Mouse (Mus musculus) limb, embryonic 13.5 days (tissue): Measurements from ENCODE around the gene Def8. TPM values are rescaled to one million over a fixed set of nuclear protein-coding genes. Genes with fewer than 3 reads are reported as not detected.

Experiments used
- ATAC-seq: fragments of 200-750 bp; cut with Nextera tagmentation; 2 replicates; pipeline ENCODE4 v1.8.0; 2017; ENCODE audit warnings: low read depth, moderate number of reproducible peaks, moderate TSS enrichment; ENCODE audit not compliant: low FRiP score
- H3K27ac ChIP-seq: fragments of 300-500 bp; sonication (generic); 2 replicates; pipeline ENCODE4 v1.5.1; 2015; ENCODE audit warnings: inconsistent platforms, mild to moderate bottlenecking, moderate library complexity
- H3K27me3 ChIP-seq: fragments of 300-500 bp; sonication (generic); 2 replicates; pipeline ENCODE4 v1.6.1; 2015; ENCODE audit warnings: mild to moderate bottlenecking, inconsistent platforms
- H3K36me3 ChIP-seq: fragments of 300-500 bp; sonication (generic); 2 replicates; pipeline ENCODE4 v1.6.1; 2015; ENCODE audit warnings: inconsistent platforms, mild to moderate bottlenecking, moderate library complexity
- H3K4me1 ChIP-seq: fragments of 300-500 bp; sonication (generic); 2 replicates; pipeline ENCODE4 v1.6.1; 2015; ENCODE audit warnings: inconsistent platforms
- H3K4me2 ChIP-seq: fragments of 300-500 bp; sonication (generic); replicated peaks from 2 replicates; pipeline ENCODE4 v1.6.1; 2015; ENCODE audit warnings: inconsistent platforms, mild to moderate bottlenecking, moderate library complexity
- H3K4me3 ChIP-seq: fragments of 300-500 bp; sonication (generic); 2 replicates; pipeline ENCODE4 v1.5.1; 2015; ENCODE audit warnings: moderate library complexity, mild to moderate bottlenecking, inconsistent platforms
- H3K9ac ChIP-seq: fragments of 300-500 bp; sonication (generic); 2 replicates; pipeline ENCODE4 v1.6.1; 2015; ENCODE audit warnings: mild to moderate bottlenecking, inconsistent platforms
- H3K9me3 ChIP-seq: fragments of 300-500 bp; sonication (generic); 2 replicates; pipeline ENCODE4 v1.6.1; 2016; ENCODE audit warnings: inconsistent platforms
- WGBS: fragments of 180-500 bp; shearing (Covaris S2); methylation state at CpG from one replicate; pipeline ENCODE4 v1.1.7; 2015; 5-methylcytosine and 5-hydroxymethylcytosine counted together
- polyA plus RNA-seq: library from polyadenylated mRNA; unstranded; fragments of >200 nt; fragmentation: Nextera tagmentation; extraction: Ambion mirVana; gene quantifications from 2 replicates; pipeline ENCODE4 v1.2.1, GENCODE M21; 2015

The Def8 gene
- polyA plus RNA-seq, 1 experiment from 2014 or later, result 41.7 TPM

- no peak overlapping the region for H3K9ac ChIP-seq
- no peaks in the 10 kb centered on the region for H3K4me1 ChIP-seq
- 90% methylated on average over 9 of the region's 9 CpGs for WGBS
- H3K9me3 ChIP-seq, result no peaks in the 10 kb centered on the region
- H3K27ac ChIP-seq, result no peak overlapping the region
- H3K4me3 ChIP-seq, result no peak overlapping the region
- peaks cover 10% of the 10 kb centered on the region; the same call in 1 of the 2 replicates for H3K27me3 ChIP-seq
- ATAC-seq, result no peak
- no peak overlapping the region for H3K4me2 ChIP-seq
- peaks cover 54% of the 10 kb centered on the region for H3K36me3 ChIP-seq
These were observed 20.5 kb upstream of the Def8 start for GRCm38 (mm10) chr8:123402730-123403326.

GRCm38 (mm10) chr8:123404521-123404920 lies 18.8 kb upstream of the Def8 start:
- Histone ChIP-seq H3K27ac (no peak overlapping the region), H3K36me3 (peaks cover 38% of the 10 kb centered on the region), H3K4me1 (no peaks in the 10 kb centered on the region), H3K9ac (no peak overlapping the region; the same call in 1 of the 2 replicates), H3K4me3 (no peak overlapping the region), H3K4me2 (no peak overlapping the region), H3K9me3 (no peaks in the 10 kb centered on the region), H3K27me3 (peaks cover 25% of the 10 kb centered on the region)
- 39% methylated on average over 8 of the region's 8 CpGs for WGBS
- no peak for ATAC-seq

- H3K9ac ChIP-seq, result no peak within 1 kb of the TSS
- WGBS, result 13% methylated on average over 4 of the region's 4 CpGs
- peaks cover 48% of the 10 kb centered on the region for H3K27me3 ChIP-seq
- ATAC-seq, result no peak
- no peak within 1 kb of the TSS for H3K4me3 ChIP-seq
- peaks cover 12% of the 10 kb centered on the region for H3K4me1 ChIP-seq
- no peaks in the 10 kb centered on the region for H3K9me3 ChIP-seq
- H3K36me3 ChIP-seq, result peaks cover 17% of the 10 kb centered on the region
- 0 out of 2 replicates have a peak within 1 kb of the TSS, but pooled peaks have one; percentile 0 for H3K4me2 ChIP-seq
- no peak within 1 kb of the TSS for H3K27ac ChIP-seq
These were observed 16.5 kb upstream of the Def8 start, which contains the start of gene Mc1r for GRCm38 (mm10) chr8:123406786-123407185. Gene Mc1r (plus strand): TSS chr8:123407107.

GRCm38 (mm10) chr8:123407612-123408011 lies 15.7 kb upstream of the Def8 start:
- 88% methylated on average over 13 of the region's 13 CpGs for WGBS
- H3K4me1 ChIP-seq, result peaks cover 21% of the 10 kb centered on the region
- H3K4me3 ChIP-seq, result no peak overlapping the region
- H3K27ac ChIP-seq, result no peak overlapping the region
- H3K36me3 ChIP-seq, result peaks cover 8% of the 10 kb centered on the region
- no peak for ATAC-seq
- no peak overlapping the region for H3K9ac ChIP-seq
- H3K9me3 ChIP-seq, result no peaks in the 10 kb centered on the region
- peaks cover 56% of the 10 kb centered on the region for H3K27me3 ChIP-seq
- no peak overlapping the region for H3K4me2 ChIP-seq

- Histone ChIP-seq H3K27me3 (peaks cover 68% of the 10 kb centered on the region), H3K9ac (no peak overlapping the region), H3K4me2 (no peak overlapping the region), H3K9me3 (no peaks in the 10 kb centered on the region), H3K27ac (no peak overlapping the region), H3K4me1 (peaks cover 21% of the 10 kb centered on the region), H3K36me3 (no peaks in the 10 kb centered on the region), H3K4me3 (no peak overlapping the region)
- WGBS, result 73% methylated on average over 9 of the region's 9 CpGs
- ATAC-seq, result no peak
These were observed 14.5 kb upstream of the Def8 start for GRCm38 (mm10) chr8:123408586-123409544.

GRCm38 (mm10) chr8:123410049-123410587 lies 13.2 kb upstream of the Def8 start:
- Histone ChIP-seq H3K27ac (no peak overlapping the region), H3K4me2 (no peak overlapping the region), H3K27me3 (peaks cover 73% of the 10 kb centered on the region), H3K4me1 (peaks cover 21% of the 10 kb centered on the region), H3K9ac (no peak overlapping the region), H3K4me3 (no peak overlapping the region), H3K36me3 (no peaks in the 10 kb centered on the region), H3K9me3 (no peaks in the 10 kb centered on the region)
- ATAC-seq, result no peak
- 70% methylated on average over 8 of the region's 8 CpGs for WGBS

- Histone ChIP-seq H3K9ac (0 out of 2 replicates have a peak overlapping the region, but pooled peaks have one; percentile 26), H3K4me2 (peak overlapping the region; percentile 68), H3K4me3 (peak overlapping the region; percentile 42), H3K27ac (no peak overlapping the region), H3K36me3 (no peaks in the 10 kb centered on the region), H3K9me3 (no peaks in the 10 kb centered on the region), H3K4me1 (peaks cover 21% of the 10 kb centered on the region), H3K27me3 (peaks cover 73% of the 10 kb centered on the region)
- WGBS, result 9% methylated on average over 11 of the region's 11 CpGs
- ATAC-seq, result no peak
These were observed 12.5 kb upstream of the Def8 start for GRCm38 (mm10) chr8:123410788-123411187.

- 0% methylated on average over 29 of the region's 29 CpGs for WGBS
- Histone ChIP-seq H3K27me3 (peaks cover 73% of the 10 kb centered on the region), H3K4me2 (peak within 1 kb of the TSS; percentile 68), H3K4me1 (peaks cover 21% of the 10 kb centered on the region), H3K4me3 (peak within 1 kb of the TSS; percentile 42), H3K27ac (no peak within 1 kb of the TSS), H3K9me3 (no peaks in the 10 kb centered on the region), H3K36me3 (no peaks in the 10 kb centered on the region), H3K9ac (peak within 1 kb of the TSS; percentile 26; the same call in 1 of the 2 replicates)
- peak; percentile 62 for ATAC-seq
These were observed 12.1 kb upstream of the Def8 start, which contains the start of gene Tubb3 for GRCm38 (mm10) chr8:123411246-123411645. Gene Tubb3 (plus strand): TSS chr8:123411424.

- no peak for ATAC-seq
- Histone ChIP-seq H3K36me3 (no peaks in the 10 kb centered on the region), H3K27me3 (peaks cover 73% of the 10 kb centered on the region), H3K27ac (no peak overlapping the region), H3K4me3 (peak overlapping the region; percentile 42), H3K4me2 (peak overlapping the region; percentile 68), H3K4me1 (peaks cover 21% of the 10 kb centered on the region), H3K9me3 (no peaks in the 10 kb centered on the region), H3K9ac (peak overlapping the region; percentile 26; the same call in 1 of the 2 replicates)
- 9% methylated on average over 16 of the region's 16 CpGs for WGBS
These were observed 11.5 kb upstream of the Def8 start for GRCm38 (mm10) chr8:123411781-123412327.

- H3K36me3 ChIP-seq, result no peaks in the 10 kb centered on the region
- H3K9ac ChIP-seq, result no peak overlapping the region
- peaks cover 65% of the 10 kb centered on the region for H3K27me3 ChIP-seq
- 3% methylated on average over 12 of the region's 12 CpGs for WGBS
- peak overlapping the region; percentile 68 for H3K4me2 ChIP-seq
- H3K4me3 ChIP-seq, result no peak overlapping the region
- no peak overlapping the region for H3K27ac ChIP-seq
- peaks cover 21% of the 10 kb centered on the region for H3K4me1 ChIP-seq
- ATAC-seq, result peak; percentile 37; the same call in 1 of the 2 replicates
- no peaks in the 10 kb centered on the region for H3K9me3 ChIP-seq
These were observed 10.7 kb upstream of the Def8 start for GRCm38 (mm10) chr8:123412560-123413170.

- Histone ChIP-seq H3K4me1 (peaks cover 21% of the 10 kb centered on the region), H3K9ac (no peak overlapping the region), H3K36me3 (no peaks in the 10 kb centered on the region), H3K4me2 (no peak overlapping the region), H3K4me3 (no peak overlapping the region), H3K27me3 (peaks cover 50% of the 10 kb centered on the region), H3K9me3 (no peaks in the 10 kb centered on the region), H3K27ac (no peak overlapping the region)
- ATAC-seq, result no peak
- WGBS, result 6% methylated on average over 9 of the region's 9 CpGs
These were observed 9.1 kb upstream of the Def8 start for GRCm38 (mm10) chr8:123414255-123414654.
